Mouse (Mus musculus) megakaryocyte, embryonic 14.5 days (primary cell): ENCODE data around the gene Lhfp.

Experiments used
- FLI1 ChIP-seq: IDR thresholded peaks from 2 replicates; pipeline ENCODE4 v1.6.1; 2012; ENCODE audit warnings: low read length, inconsistent platforms, mixed read lengths
- GATA1 ChIP-seq: IDR thresholded peaks from 3 replicates; pipeline ENCODE4 v1.6.1; 2012; ENCODE audit warnings: mixed read lengths, low read length, inconsistent platforms, borderline replicate concordance

DNA sequence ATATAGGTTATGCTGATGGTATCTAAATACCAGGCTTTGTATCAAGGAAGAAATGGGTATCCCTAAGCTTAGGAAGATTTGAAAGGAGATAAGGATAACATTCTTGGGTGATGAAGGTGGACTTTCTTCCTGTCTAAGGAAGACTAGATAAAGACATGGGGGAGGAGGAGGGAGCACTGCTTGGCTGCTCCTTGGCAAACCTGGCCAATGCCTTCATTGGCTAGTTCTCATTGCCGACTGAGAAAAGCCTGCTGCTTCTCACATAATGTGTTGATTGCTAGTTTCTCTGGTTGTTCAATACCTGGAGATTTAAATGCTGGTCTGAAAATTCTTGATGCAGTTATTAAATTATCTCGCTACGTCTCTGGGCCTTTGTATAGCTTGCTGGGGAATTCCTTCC is 172.0 kb downstream of the Lhfp start:
- TF ChIP-seq GATA1 = no peak
- no peak for TF ChIP-seq FLI1
